Mouse (Mus musculus) retina, adult 2 months (tissue): ENCODE data around the gene Jmjd1c.
"Not testable (repeated sequence)": the region's sequence is repeated elsewhere in the genome, so short reads cannot be mapped to it uniquely, and the experiment has no call there.

ENCODE experiments used
- DNase-seq: peaks from one replicate; pipeline ENCODE4 v3.0.0-alpha.2; 2012; ENCODE audit warnings: low read depth, low spot score

The Jmjd1c gene

DNA sequence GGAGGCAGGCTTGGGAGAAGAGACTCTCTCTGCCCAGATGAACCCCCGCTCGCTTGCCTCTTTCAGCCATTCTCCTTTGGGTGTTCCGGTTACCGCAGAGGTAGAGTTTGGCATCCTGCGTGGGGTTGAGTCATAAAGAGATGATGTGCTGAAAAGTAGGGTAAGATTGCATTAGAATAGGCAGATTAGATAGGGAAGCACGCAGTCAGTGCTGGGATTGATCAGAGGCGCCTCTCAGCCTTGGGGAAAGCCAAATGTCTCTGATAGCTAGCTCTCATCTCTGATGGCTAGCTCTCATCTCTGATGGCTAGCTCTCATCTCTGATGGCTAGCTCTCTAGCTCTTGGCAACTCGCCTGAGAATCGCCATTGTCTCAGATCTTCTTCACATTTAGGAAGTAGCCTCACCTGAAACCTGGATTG lies 4.9 kb downstream of the Jmjd1c start:
- DNase-seq: no peak

DNA sequence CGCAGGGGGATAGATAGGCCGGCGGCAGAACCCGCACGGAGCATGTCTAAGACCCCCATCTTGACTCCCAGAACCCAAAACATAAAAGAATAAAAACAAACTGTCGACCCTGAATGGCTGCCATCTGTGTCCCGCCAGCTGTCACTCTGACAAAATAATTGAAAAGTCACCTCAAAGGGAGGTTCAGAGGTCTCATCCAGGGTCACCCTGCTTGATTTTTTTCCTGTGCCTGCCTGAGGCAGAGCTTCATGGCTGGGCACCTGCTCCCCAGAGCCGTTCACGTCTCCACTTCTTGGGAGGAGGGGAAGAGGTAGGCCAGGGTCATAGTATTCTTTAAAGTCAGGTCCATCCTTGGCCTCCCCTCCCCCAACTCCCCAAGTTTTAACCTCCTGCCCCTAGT lies 8.6 kb downstream of the Jmjd1c start:
- no peak for DNase-seq

DNA sequence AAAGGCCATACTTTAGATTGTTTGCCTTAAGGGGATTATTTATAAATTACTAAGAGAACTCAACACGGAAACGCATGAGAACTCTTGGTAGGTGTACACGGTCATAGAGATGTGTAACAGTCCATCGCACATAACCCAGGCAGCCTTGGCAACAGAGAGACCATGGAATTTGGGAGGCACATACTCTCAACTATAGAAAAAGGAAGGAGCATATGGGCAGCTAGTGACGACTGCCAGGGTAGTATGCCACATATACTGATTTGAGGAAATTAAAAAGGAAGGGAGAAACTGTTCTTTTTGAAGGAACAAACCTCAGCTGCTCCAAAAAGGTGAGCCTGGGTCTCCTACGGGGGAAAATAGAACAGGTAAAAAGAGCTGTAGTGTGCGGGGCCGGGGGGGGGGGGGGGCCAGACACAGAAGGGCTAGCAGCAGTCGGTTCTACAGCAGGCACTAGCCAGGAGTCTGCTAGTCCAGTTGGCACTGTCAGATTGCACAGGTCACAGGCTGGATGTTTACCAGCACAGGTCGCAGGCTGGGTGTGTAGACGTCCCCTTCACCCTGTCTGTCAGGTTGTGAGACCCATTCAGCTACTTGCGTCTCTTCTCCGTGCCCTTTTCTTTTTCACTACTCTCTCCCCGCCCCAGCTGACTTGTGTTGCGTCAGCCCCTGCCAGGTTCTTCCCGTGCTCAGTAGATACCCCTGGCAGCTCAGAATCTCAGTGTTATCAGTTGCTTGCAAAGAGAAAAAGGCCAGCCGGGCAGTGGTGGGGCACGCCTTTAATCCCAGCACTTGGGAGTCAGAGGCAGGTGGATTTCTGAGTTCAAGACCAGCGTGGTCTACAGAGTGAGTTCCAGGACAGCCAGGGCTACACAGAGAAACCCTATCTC lies 9.6 kb downstream of the Jmjd1c start:
- DNase-seq: no peak

DNA sequence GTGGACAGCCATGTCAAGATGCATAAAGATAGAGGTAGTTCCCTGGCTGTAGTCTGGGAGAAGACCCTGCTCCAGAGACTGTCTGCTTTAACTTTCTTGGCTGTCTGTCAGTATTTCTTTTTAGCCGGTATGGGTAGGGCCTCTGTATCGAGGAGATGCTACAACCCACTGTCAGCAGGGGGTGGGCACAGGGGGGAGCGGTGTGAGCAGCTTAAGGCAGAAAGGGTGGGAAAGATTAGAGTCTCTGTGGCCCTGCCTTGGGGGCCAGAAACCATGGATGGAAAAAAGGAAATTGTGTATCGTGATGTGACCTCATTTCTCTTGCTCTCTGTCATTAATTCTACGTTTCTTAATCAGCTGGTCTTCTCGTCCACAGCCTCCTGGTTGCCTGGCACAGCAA lies 10.5 kb downstream of the Jmjd1c start:
- DNase-seq: no peak

DNA sequence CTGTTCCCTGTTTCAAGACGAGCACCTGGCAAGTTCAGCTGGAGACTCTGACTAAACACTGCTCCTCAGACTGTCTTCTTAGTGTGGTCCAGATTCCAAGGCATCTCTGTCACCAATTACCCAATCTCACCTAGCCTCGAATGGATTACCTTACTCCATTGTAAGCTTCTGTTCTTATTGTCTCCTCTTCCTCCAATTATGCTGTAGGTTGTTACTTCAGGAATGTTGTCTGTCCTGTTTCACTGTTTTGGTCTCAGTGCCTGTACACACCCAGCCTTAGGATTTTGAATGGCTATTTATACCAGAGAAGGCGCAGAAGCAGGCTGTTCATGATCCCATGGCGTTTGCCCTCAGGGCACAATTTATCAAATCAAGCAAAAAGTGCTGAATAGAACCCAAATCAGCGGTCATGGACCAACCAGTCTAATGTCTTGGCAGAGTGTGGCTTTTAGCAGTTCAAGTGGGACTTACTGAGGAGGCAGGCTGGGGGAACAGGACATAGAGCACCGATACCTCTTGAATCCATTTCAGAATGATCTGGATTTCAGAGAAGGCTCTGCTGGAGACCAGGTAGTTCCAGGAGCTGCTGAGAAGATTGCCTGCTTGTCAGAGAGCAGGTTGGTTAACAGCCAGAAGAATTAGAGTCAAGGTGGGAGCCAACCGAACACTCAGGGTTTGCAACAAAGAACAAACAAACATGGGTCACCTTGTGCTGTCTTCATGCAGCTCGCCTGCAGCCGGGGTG lies 11.3 kb downstream of the Jmjd1c start:
- no peak for DNase-seq

DNA sequence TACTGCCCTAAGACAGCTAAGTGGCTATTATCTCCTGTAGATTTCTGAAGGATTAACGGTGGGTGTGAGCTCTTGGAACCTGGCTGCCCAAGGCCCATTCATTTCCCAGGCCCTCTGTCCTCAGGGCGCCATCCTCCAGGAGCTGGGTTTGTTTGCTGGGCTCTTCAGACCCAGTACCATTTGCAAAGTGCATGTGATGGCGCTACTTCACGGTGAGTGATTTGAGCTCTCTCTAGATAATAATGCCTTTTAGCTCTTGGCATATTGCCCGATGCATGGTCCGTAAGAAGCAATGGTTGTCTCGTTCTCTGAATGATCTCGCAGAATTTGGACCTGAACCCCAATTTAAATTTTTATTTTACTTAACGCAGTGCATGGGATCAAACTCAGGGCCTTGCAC lies 12.2 kb downstream of the Jmjd1c start:
- DNase-seq: no peak

DNA sequence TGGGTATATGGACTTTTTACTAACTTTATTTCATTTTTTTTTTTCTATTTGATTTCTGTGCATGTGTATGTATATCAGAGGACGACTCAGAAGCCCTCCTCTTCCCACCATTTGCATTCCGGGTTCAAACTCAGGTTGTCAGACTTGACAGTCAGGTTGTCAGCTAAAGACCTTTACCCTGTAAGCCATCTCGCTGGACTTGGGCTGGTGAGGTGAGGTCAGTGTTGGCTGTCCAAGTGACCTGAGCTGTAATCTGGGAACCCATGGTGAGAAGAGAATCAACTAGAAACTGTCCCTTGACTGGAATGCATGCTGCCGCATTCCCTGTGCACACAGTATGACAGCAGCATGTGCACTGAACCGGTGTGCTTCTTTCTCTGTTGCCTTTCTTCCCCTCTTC lies 13.7 kb downstream of the Jmjd1c start:
- no peak for DNase-seq

DNA sequence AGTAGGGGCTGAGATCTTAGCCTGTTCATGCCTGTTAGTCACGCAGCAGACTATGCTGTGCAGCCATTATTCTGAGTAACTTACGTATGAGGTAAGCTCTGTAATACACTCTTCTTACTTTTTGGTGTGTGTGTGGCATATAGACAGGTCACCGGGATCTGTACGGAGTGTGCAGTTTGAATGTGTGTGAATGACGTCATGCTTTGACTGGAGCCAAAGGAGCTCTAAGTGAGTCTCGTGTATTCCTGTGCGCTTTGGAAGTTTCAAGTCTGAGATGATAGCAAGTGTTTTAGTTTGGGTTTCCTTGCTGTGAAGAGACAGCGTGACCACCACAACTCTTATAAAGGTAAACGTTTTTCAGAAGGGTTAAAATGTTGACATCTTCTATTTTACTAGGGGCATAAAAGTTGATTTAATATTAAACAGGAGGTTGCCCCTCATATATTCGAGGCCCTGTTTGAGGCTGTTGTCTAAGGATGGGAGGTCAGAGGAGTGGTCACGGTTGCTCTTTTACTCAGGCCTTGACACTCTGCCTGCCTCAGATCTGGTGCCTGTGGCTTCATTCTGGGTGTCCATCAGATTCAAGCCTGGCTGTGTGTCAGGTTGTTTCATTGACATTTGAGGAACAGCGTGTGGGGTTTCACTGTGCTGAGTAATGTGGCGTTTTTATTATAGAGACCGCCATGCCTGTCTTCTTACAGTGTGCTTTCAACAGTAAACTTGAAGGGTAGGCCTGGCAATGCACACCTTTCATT lies 15.3 kb downstream of the Jmjd1c start:
- DNase-seq: no peak

DNA sequence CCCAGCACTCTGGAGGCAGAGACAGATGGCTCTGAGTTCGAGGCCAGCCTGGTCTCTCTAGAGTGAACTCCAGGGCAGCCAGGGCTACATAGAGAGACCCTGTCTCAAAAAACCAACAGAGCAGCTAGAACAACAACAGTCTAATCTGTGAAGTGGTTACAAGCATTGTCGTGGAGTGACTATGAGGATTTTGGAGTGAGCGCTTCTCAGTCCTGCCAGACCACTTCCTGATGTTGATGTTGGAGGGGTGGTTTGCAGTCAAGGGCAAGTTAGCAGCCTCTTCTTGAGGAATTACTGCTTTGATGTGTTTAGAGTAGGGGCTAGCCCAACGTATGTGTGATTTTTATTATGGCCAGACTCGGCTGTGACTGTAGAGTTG lies 15.9 kb downstream of the Jmjd1c start:
- DNase-seq: no peak

DNA sequence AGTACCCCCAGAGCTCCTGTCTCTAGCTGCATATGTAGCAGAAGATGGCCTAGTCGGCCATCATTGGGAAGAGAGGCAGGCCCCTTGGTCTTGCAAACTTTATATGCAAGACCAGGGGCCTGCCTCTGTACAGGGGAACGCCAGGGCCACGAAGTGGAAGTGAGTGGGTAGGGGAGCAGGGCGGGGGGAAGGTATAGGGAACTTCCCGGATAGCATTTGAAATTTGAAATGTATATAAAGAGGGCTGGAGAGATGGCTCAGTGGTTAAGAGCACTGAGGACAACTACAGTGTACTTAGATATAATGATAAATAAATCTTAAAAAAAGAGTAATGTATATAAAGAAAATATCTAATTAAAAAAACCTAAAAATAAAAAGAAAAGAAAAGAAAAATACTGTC lies 17.0 kb downstream of the Jmjd1c start:
- DNase-seq: not testable (repeated sequence)

DNA sequence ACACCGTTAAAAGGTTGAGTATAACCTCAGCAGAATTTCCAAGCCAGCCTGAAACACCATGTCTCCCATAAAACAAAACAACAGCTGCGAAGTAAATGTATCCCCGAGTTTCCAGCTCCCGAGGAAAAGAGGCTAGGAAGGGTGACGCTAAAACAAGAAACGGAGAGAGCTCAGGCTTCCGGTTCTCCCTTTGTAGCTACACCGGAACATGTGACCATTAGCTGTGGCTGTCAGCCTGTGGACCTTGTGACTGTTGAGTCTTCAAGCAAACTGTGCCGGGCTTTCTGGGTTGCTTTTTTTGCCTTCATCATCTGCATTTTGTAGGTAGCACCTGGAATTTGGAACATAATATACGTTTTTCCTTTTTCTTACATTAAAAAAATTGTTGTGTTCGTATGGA lies 17.9 kb downstream of the Jmjd1c start:
- no peak for DNase-seq

DNA sequence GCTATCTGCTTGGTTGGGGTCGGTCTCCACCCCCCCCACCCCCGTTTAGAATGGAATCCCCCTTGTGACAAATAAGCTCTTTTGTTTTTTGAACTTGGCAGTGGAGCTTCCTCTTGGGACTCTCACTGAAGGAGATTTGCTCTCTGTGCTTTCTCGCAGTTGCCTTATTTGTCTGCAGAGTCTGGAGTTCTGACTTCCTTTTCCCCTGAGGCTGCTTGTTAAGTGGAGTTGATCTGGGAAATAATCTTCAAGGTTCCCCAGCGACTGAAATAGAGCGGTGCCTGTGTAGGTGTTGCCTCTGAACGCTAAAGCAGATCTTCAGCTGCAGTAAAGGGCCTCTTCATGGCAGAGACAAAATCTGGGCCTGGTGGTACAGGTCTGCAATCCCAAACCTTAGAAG lies 19.2 kb downstream of the Jmjd1c start:
- no peak for DNase-seq

DNA sequence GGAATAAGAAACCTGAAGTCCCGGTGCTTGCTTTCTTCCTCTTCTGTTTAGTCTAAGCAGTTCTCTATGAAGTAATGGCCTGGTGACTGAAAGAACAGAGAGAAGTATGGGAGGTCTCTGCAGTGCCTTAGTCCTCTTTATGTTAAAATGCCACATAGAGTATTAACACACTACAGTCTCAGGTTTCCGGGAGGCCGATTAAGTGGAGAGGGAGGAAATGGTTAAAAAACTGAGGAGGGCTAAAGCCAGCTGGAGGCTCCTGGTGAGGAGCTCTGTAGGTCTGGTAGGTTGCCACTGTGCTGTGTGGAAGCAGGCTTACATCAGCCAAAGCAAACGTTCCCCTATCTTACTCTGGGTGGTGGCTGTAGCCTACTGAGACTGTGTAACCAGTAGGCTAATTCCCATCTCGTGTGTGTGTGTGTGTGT lies 19.8 kb downstream of the Jmjd1c start:
- DNase-seq: no peak

DNA sequence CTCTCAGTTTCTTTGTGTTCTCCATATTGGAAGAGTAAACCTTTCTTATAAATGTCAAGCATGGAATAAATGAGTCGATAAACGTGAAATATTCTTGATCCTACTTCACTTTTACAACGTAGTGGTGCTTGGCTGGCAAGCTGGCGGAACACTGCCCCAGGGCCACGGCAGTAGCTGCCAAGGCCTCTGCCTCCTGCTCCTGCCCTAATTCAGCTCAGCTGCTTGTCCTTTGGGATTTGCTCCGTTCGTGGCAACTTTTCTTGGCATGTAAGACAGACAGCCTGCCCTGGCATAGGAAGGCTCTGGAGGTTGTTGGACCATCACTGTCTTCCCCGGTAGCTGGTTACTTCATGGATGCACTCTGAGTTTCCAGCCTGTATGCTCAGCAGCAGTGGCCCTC lies 20.3 kb downstream of the Jmjd1c start:
- DNase-seq: no peak

DNA sequence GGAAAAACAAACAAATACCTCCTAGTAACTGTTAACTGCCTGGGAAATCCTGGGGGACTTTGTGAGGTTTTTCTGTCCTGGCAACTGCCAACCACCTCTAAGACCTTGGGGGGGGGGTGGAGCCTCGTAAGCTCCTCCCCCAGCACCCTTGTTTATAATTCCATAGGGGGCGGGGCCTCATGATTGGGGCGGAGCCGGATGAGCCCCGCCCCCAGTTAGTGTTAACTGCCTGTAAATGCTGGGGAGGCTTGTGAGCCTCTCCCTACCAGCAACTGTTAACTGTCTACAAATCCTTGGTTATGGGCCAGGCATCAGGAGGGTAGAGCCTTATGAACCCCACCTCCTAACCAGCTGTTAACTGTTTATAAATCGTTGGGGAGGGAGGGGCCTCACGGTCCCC lies 23.4 kb downstream of the Jmjd1c start:
- DNase-seq: no peak

DNA sequence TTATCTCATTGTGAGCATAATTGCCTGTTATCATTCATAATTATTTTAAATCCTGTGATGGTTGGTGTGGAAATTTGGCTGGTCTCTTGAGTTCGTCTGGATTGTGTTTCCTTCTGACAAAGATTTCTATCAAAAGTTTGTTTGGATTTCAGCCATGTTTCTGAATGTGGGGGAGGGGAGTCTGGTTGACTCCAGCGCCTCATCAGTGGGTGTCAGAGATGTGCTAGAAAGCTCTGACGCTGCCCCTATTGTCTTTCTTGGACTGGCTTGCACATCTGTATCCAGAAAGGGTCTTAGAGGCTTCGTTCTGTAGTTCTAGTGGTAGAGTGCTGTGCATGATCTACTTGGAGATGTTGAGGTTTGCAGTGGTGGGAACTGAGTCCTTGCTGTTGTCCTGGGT lies 24.3 kb downstream of the Jmjd1c start:
- DNase-seq: no peak

DNA sequence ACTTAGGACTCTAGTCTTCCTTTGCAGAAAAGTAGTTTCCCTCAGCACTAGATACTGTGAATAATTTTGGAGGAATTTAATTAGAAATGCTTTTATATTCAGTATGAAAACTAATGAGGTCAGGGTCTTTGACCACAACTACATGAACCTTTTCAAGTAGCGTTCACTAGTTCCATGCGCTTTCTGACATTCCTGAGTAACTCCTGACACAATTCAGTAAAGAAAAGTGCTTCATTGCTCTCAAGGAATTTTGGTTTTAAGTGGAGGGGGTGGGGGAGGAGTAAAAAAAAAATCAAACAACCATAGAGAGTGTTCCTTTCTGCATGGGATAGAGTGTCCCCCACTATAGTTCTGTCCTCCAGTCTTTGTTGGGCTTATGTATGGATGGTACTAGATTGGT lies 24.7 kb downstream of the Jmjd1c start:
- no peak for DNase-seq

DNA sequence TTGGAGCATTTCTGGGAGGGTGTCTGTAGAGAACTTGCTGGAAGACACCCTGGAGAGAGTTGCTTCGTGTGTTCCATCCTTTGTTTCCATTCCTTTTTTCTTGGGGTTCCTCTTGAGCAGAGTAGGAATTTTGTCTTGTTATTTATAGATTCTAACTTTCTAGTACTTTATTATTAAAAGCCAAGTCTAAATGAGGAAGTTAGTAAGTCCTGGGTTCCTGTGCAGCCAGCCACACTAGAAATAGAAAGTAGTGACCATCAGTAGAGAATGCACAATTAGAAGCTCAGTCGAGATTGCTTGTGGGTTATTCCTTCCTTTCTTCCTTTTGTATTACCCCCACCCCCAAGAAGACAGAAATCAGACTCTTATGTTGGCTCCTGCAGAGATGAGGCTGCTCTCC lies 27.8 kb downstream of the Jmjd1c start:
- no peak for DNase-seq

DNA sequence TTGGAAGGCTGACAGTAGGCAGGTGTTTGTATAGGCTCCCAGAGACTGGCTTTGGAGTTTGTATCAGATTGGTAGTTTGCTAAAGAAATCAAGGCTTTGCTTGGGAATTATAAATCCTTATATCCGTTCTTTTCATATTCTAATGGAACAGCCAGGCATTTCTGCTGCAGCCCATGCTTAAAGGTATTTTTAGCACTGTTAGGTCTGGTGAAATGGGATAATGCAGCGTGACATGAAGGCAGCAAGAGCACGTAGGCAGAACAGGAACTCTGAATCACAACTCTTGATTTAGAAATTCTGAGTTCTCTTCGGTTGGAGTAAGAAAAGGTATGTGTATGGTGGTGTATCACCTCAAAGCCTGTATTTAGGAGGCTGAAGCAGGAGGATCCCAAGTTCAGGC lies 28.2 kb downstream of the Jmjd1c start:
- no peak for DNase-seq

DNA sequence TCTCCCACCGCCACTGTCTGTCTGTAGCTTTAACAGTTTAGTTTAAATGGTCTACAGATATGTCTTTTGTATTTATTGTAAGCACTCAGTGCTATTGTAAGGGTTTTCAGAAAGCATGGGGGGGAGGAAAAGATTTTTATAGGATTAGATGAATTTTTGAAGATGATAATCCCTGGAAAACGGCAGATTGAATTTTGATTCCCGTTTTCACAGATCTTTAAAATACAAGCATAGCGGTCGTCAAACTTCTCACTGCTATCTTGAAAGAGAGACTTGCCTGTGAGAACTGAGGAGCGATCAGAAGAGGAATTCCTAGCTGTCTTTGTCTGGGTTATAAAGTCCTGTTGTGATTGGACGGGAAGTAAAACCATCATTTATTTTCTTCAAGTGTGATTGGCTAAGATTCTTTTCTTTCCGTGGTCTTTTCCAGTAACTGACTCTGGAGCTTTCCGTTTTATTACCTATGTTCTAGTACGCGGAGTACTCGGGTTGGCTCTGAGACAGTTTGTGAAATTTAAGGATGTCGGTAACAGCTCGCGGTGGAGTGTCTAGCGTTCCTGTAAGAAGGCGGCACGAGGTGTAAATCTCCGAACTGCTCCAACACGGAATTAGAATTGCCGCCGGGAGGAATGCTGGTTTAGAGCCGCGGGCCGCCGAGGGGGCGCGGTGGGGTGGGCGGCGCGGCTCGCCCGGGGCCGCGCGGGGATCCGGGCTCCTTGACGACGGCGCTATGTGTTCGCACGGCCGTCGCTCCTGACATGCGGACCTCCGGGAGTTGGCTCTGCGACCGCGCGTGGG lies 30.3 kb downstream of the Jmjd1c start:
- no peak for DNase-seq
